Mouse (Mus musculus): ENCODE measurements around the gene Mllt3. TPM values are rescaled to one million over a fixed set of nuclear protein-coding genes. Genes with fewer than 3 reads are reported as not detected.

Gene Mllt3
- total and polyA plus RNA-seq, 3 experiments: 15.4 to 75.3 TPM; not detected in 1

- H3K27ac ChIP-seq (ENCODE audit: control insufficient read depth, low read depth, low read length): no peak overlapping the region
- peaks cover 0 to 48% of the 10 kb centered on the region in 2 experiments; a peak in 2 of 4 replicates for H3K36me3 ChIP-seq (ENCODE audit: control insufficient read depth in 1 of 2, insufficient read depth in 2 of 2, low read length in 2 of 2)
- no peak overlapping the region for H3K9ac ChIP-seq (ENCODE audit: control insufficient read depth, low read depth, low read length, poor library complexity, severe bottlenecking)
- peaks cover 15% of the 10 kb centered on the region for H3K79me2 ChIP-seq (ENCODE audit: control insufficient read depth, insufficient read depth, low read length, poor library complexity)
- no peak for TF ChIP-seq EP300 (IDR thresholded peaks at IDR 0.05; ENCODE audit: low read depth in 1 of 2, low read length in 2 of 2)
- TF ChIP-seq BHLHE40 (IDR thresholded peaks at IDR 0.05; ENCODE audit: borderline replicate concordance, low read depth, low read length): no peak
- TF ChIP-seq USF2 (IDR thresholded peaks at IDR 0.05; ENCODE audit: borderline replicate concordance in 1 of 2, insufficient read depth in 1 of 2, low read depth in 1 of 2, low read length in 2 of 2): no peak
- no peak for TF ChIP-seq MAZ (IDR thresholded peaks at IDR 0.05; ENCODE audit: low read depth, low read length)
- TF ChIP-seq CHD2 (IDR thresholded peaks at IDR 0.05; ENCODE audit: low read length): no peak
- TF ChIP-seq MAX (IDR thresholded peaks at IDR 0.05; ENCODE audit: low read length): no peak
- H3K9me3 ChIP-seq (replicated peaks; ENCODE audit: insufficient read depth, low read length): no peaks in the 10 kb centered on the region
- DNase-seq (ENCODE audit: low read depth, low spot score): no peak
- no peak overlapping the region for H3K4me3 ChIP-seq (ENCODE audit: control insufficient read depth in 1 of 2, insufficient read depth in 1 of 2, low read depth in 2 of 2, low read length in 2 of 2)
- no peaks in the 10 kb centered on the region for H3K27me3 ChIP-seq (ENCODE audit: control insufficient read depth in 1 of 2, insufficient read depth in 2 of 2, low read length in 2 of 2)
- H3K4me1 ChIP-seq (ENCODE audit: control insufficient read depth in 1 of 2, insufficient read depth in 2 of 2, low read length in 2 of 2): peaks cover 7 to 32% of the 10 kb centered on the region in 2 experiments
These were observed 231.0 kb downstream of the Mllt3 start for GRCm38 (mm10) chr4:87802140-87802539.

GRCm38 (mm10) chr4:87801332-87801731 is 231.8 kb downstream of the Mllt3 start:
- Histone ChIP-seq H3K36me3 (ENCODE audit: control insufficient read depth in 1 of 2, insufficient read depth in 2 of 2, low read length in 2 of 2) (peaks cover 0 to 43% of the 10 kb centered on the region in 2 experiments; a peak in 2 of 4 replicates), H3K4me1 (ENCODE audit: control insufficient read depth in 1 of 2, insufficient read depth in 2 of 2, low read length in 2 of 2) (peaks cover 5 to 28% of the 10 kb centered on the region in 2 experiments), H3K27ac (ENCODE audit: control insufficient read depth, low read depth, low read length) (no peak overlapping the region), H3K4me3 (ENCODE audit: control insufficient read depth in 1 of 2, insufficient read depth in 1 of 2, low read depth in 2 of 2, low read length in 2 of 2) (no peak overlapping the region), H3K9me3 (replicated peaks; ENCODE audit: insufficient read depth, low read length) (no peaks in the 10 kb centered on the region), H3K27me3 (ENCODE audit: control insufficient read depth in 1 of 2, insufficient read depth in 2 of 2, low read length in 2 of 2) (no peaks in the 10 kb centered on the region), H3K79me2 (ENCODE audit: control insufficient read depth, insufficient read depth, low read length, poor library complexity) (peaks cover 15% of the 10 kb centered on the region), H3K9ac (ENCODE audit: control insufficient read depth, low read depth, low read length, poor library complexity, severe bottlenecking) (no peak overlapping the region)
- DNase-seq (ENCODE audit: low read depth, low spot score): no peak
- TF ChIP-seq SIN3A (IDR thresholded peaks at IDR 0.05; ENCODE audit: low read length): no peak
- no peak for TF ChIP-seq POLR2AphosphoS5 (IDR thresholded peaks at IDR 0.05; ENCODE audit: borderline replicate concordance, low read depth, low read length)
- TF ChIP-seq UBTF (IDR thresholded peaks at IDR 0.05; ENCODE audit: borderline replicate concordance, insufficient read depth, low read depth, low read length): no peak
- no peak for TF ChIP-seq MAZ (IDR thresholded peaks at IDR 0.05; ENCODE audit: low read depth, low read length)
- TF ChIP-seq E2F4 (IDR thresholded peaks at IDR 0.05; ENCODE audit: borderline replicate concordance, low read depth, low read length): no peak
- TF ChIP-seq POLR2A (IDR thresholded peaks at IDR 0.05; ENCODE audit: control insufficient read depth in 1 of 2, insufficient read depth in 1 of 2, low read depth in 1 of 2, low read length in 2 of 2, poor library complexity in 1 of 2): no peak
- TF ChIP-seq RCOR1 (IDR thresholded peaks at IDR 0.05; ENCODE audit: low read depth, low read length): no peak
- TF ChIP-seq MYC (IDR thresholded peaks at IDR 0.05; ENCODE audit: low read depth, low read length): no peak
- TF ChIP-seq RAD21 (IDR thresholded peaks at IDR 0.05; ENCODE audit: low read depth, low read length): no peak
- no peak for TF ChIP-seq SMC3 (IDR thresholded peaks at IDR 0.05; ENCODE audit: low read depth, low read length)
- TF ChIP-seq MXI1 (IDR thresholded peaks at IDR 0.05; ENCODE audit: low read depth, low read length): no peak
- no peak for TF ChIP-seq TBP (IDR thresholded peaks at IDR 0.05; ENCODE audit: low read depth, low read length)
- no peak for TF ChIP-seq CHD2 (IDR thresholded peaks at IDR 0.05; ENCODE audit: low read length)
- no peak for TF ChIP-seq MAX (IDR thresholded peaks at IDR 0.05; ENCODE audit: low read length)
- no peak for TF ChIP-seq JUND (IDR thresholded peaks at IDR 0.05; ENCODE audit: low read depth, low read length)
- no peak for TF ChIP-seq GABPA (IDR thresholded peaks at IDR 0.05; ENCODE audit: low read depth, low read length)
- TF ChIP-seq TAL1 (IDR thresholded peaks at IDR 0.05; ENCODE audit: low read length): no peak
- no peak for TF ChIP-seq NRF1 (IDR thresholded peaks at IDR 0.05; ENCODE audit: insufficient read depth, low read depth, low read length, poor library complexity, severe bottlenecking)
- no peak for TF ChIP-seq MAFK (IDR thresholded peaks at IDR 0.05; ENCODE audit: borderline replicate concordance, low read depth, low read length)

Data from MEL (cell line).